Mouse (Mus musculus) stomach, embryonic 14.5 days (tissue): ENCODE data around the gene Bcap31. TPM values are rescaled to one million over a fixed set of nuclear protein-coding genes. Genes with fewer than 3 reads are reported as not detected.

Experiments used
- polyA plus RNA-seq: library from polyadenylated mRNA; unstranded; fragments of >200 nt; fragmentation: Nextera tagmentation; extraction: Ambion mirVana; gene quantifications from 2 replicates; pipeline ENCODE4 v1.2.1, GENCODE M21; 2014

The Bcap31 gene
- polyA plus RNA-seq, 1 experiment from 2014 or later: 254 TPM

Other genes with a start within 250 kb of the Bcap31 start
- 95.7 and 104 TPM in 2 replicates for gene Bgn, start 232.6 kb downstream of the Bcap31 start, polyA plus RNA-seq
- gene Atp2b3, start 213.1 kb downstream of the Bcap31 start, polyA plus RNA-seq: 0.36 and 0.38 TPM in 2 replicates
- gene Dusp9, start 76.8 kb downstream of the Bcap31 start, polyA plus RNA-seq: 5.0 and 7.3 TPM in 2 replicates
- 27.0 and 27.7 TPM in 2 replicates for gene Pnck, start 56.1 kb downstream of the Bcap31 start, polyA plus RNA-seq
- gene Slc6a8, start 43.0 kb downstream of the Bcap31 start, polyA plus RNA-seq: 11.0 and 12.2 TPM in 2 replicates
- gene Abcd1, start 422 bp upstream of the Bcap31 start, polyA plus RNA-seq: 19.2 and 19.6 TPM in 2 replicates
- gene Plxnb3, start 40.9 kb upstream of the Bcap31 start, polyA plus RNA-seq: 0.59 and 0.78 TPM in 2 replicates
- gene Srpk3, start 58.2 kb upstream of the Bcap31 start, polyA plus RNA-seq: 2.3 and 2.7 TPM in 2 replicates
- 217 and 238 TPM in 2 replicates for gene Idh3g, start 70.7 kb upstream of the Bcap31 start, polyA plus RNA-seq
- gene Ssr4, start 70.9 kb upstream of the Bcap31 start, polyA plus RNA-seq: 227 and 236 TPM in 2 replicates
- gene Pdzd4, start 108.8 kb upstream of the Bcap31 start, polyA plus RNA-seq: 1.6 and 1.9 TPM in 2 replicates
- not detected in 2 replicates for gene Avpr2, start 175.9 kb upstream of the Bcap31 start, polyA plus RNA-seq
- 12.1 and 13.5 TPM in 2 replicates for gene L1cam, start 179.9 kb upstream of the Bcap31 start, polyA plus RNA-seq
- gene Arhgap4, start 205.7 kb upstream of the Bcap31 start, polyA plus RNA-seq: 3.0 and 3.2 TPM in 2 replicates
- gene Naa10, start 205.8 kb upstream of the Bcap31 start, polyA plus RNA-seq: 126 and 137 TPM in 2 replicates
- 38.6 and 43.9 TPM in 2 replicates for gene Renbp, start 214.7 kb upstream of the Bcap31 start, polyA plus RNA-seq